Mouse (Mus musculus): ENCODE data around the gene Slfn1.
"Not testable (repeated sequence)": the region's sequence is repeated elsewhere in the genome, so short reads cannot be mapped to it uniquely, and the experiment has no call there.

The Slfn1 gene

GRCm38 (mm10) chr11:83116597-83117227 lies at the start of gene Slfn1:
TSS of gene Slfn1 (plus strand) at chr11:83116849.
- no peak for DNase-seq

DNA sequence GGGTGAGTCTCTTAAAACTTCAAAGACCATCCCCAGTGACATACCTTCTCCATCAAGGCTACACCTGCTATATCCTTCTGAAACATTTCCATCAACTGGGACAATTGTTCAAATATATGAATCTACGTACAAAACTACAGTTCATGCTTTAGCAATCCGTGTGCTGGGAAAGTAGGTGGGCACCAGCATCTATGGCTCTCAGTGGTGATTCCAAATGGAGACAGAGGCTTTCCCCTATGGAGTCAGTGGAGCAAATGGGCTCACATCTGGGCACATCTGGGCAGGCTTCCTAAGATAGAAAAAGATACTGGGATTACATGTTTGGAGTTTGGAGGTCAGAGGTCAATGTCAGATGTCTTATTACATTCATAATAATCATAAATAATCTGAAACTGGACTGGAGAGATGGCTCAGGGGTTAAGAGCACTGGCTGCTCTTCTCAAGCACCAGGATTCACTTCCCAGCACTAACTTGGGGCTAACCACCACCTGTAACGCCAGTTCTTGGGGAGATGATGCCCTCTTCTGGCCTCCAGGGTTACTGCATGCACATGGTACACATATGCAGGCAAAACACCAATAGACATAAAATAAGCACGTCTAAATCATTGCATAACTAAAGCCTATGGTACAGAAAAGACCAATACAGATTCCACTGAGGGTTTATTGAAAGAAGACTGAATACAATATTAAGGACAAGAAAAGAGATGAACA lies 48.5 kb upstream of the Slfn1 start:
- DNase-seq = no peak

DNA sequence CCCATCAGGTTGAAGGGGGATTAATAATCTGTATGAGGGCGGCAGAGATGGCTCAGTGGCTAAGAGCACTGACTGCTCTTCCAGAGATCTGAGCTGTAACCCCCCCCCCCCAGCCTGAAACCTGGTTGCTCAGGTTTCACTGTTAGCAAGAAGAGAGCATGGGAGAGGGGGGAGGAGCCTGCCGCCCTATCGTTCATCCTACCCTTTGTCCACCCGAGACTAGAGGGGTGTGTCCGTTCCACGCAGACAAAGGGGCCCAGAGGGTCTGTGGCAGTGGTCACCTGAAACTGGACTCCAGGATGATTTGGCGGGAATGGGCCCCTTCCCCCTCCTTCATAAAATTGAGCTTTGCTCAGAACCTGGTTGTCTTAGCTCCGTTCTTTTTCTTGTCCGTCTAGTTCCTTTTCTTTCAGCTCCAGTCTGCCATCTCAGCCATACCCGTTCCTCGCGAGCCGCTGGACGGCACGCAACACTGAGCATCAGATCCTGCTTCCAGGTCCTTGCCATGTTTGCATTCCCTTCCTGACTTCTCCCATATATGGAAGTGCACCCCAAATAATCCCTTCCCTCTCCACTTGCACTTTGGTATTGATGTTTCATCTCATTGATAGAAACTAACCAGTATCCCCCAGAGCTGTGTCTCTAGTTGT lies 46.2 kb upstream of the Slfn1 start:
- no peak for DNase-seq

DNA sequence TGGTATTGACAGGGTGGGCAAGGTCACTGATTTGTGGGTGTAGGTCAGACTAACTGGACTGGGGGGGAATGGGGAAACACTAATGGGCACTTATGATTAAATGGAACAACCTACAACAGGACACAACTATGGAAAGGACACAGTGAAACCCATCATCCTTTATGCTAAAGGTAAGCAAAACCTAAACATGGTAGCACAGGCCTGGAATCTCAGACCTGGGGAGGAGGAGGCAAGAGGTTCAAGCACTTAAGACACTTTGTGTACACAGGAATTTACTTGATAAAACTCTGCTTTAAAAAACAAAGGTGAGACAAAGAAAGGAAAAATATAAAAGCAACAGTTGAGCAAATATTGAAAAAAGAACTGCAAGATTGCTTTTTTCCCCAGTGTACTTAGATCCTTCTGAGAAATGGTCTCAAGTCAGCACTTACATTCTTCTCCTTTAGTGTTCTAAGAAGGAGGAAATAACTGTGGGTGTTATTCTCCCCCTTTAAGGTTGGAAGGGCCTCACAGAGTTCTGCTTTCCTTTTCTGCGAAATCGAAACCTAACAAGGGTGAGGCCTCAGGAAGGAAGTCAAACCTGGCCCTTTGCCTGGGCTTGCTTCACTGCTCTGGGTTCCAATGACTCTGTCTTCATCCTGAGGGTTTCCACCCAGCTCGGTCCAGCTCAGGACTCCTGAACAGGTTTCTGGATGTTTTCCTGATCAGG lies 38.8 kb upstream of the Slfn1 start:
- DNase-seq = no peak

DNA sequence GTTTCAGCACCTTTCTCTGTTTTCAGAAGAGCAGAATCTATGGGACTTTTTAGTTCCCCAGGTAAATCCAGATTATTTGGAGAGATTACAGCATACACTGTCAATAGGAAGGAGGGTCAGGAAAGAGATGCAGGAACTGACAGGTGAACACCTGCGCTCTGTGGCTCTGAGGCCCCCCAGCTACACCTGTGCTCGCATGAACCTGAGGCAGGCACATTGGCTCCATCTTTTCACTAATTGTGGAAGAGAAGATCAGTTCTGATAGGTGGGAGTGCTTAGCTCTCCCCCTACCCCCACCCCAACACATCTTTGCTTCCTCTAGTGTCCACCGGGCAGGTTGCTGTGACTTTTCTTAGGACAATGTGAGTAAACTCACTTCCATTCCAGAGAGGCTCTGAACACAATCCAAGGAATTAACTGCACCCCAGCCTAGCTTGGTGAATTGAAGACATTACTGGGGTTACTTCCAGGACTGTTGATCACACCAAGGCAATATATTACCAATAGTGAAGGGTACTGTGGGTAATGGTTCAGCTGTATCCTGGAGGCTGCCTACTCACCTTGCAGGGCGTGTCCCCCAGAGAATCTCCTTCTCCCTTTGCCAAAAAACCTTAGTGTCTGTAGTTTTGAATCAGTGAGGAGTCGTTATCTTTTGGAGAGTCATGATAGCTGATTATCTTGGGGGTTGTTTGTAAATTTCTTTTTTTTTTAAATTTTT lies 38.1 kb upstream of the Slfn1 start:
- DNase-seq = no peak

DNA sequence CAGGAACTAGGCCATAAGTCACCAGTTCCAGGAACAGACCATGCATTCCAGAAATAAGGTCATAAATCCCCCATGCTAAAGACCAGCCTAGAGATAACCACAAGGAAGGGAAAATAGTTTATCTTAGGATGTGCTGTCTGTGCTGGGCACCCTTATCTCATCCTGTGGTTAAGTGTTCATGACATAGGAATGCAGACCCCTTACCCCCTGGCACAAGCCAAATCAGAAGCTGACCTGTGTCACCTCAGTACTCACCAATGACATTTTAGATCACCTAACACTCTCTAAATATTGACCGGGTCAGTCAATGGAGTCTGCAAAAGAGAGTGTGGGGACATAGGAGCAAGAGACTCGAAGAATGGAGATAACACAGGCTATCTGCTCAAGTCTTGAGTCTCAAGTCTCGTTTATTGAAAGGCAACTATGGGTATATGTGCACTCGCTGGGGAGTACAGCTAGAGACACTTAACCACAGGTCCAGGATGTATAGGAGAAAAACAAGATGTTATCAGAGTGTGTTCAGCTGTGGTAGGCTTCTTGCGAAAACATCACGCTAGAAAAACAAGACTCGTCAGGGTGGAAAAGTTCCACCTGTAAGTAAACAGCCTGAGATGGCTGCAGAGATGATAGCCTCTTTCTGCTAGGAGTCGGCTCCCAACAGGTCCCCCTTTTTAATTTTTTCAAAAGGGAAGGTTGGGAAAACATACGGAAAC lies 37.0 kb upstream of the Slfn1 start:
- no peak for DNase-seq

DNA sequence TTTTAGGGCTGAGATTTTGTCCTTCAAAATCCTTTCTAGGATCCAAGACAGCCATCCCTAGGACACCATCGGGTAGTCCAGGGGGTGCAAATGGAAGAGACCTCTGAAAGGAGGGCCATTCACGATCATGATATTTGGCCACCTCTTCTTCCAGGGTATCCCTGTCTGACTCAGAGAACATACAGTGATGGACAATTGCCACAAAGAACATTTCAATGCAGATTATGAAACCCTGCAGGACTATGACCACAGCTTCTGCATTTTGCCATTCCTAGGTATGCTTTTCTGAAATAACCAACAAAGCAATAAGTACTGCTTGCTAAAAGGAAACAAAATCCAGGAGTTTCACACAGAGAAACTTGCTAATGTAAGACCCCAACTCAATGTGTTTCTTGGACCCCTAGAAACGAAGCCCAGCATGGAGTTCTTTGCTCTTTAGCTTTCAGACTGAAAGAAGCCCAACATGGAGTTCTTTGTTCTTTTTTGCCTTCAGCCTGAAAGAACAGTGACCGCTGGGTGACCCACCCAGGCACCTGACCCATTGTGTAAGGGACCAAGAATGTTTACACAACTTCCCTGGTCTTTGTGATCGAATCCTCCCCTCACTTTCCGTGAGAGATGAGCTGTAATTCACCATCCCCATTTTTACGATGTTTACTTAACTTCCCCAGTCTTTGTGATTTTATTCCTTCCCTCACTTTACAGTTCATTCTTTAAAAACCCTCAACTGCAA lies 33.7 kb upstream of the Slfn1 start:
- no peak for DNase-seq

DNA sequence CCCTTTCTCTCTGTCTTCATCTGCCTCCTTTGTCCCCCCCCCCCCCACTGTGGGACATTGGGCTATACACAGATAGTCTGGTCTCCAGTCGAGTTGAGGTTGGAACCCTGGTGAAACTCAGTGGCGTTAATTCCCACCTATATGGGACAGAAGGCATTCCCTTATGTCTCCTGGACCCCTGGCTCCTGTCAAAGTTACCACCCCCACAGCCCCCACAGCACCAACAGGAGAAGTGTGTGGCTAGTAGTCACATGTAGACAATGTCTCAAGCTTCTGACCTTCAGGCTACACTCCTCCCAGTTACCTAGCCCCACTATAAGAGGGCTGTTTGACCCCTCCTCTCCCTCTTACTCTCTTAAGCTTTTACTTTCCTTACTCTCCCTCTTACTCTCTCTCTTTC lies 32.5 kb upstream of the Slfn1 start:
- no peak for DNase-seq

GRCm38 (mm10) chr11:83084761-83085160 lies 31.9 kb upstream of the Slfn1 start:
- DNase-seq = no peak

DNA sequence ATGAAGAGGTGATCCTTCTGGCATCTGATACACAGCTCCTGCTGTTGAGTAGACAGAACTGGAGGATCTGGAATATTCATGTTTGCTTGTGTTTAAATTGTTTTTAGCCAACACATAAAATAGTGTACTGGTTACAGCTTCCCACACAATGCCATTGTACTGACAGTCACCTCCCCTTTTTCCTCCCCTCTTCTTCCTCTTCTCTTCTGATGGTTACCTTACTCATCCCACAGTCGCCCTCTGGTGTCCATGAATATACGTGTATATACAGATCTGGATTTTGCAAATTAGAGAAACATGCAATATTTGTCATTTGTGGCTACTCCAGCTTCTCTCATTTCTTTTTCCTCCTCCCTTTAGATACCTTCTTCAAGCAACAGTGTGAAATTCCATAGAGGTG lies 1.5 kb upstream of the Slfn1 start:
- DNase-seq = no peak

GRCm38 (mm10) chr11:83118056-83118455 lies 1.4 kb downstream of the Slfn1 start:
- DNase-seq = no peak

- no peak for DNase-seq
These were observed 4.6 kb downstream of the Slfn1 start for GRCm38 (mm10) chr11:83121131-83121685.

GRCm38 (mm10) chr11:83123198-83123597 lies 6.5 kb downstream of the Slfn1 start:
- DNase-seq = no peak

DNA sequence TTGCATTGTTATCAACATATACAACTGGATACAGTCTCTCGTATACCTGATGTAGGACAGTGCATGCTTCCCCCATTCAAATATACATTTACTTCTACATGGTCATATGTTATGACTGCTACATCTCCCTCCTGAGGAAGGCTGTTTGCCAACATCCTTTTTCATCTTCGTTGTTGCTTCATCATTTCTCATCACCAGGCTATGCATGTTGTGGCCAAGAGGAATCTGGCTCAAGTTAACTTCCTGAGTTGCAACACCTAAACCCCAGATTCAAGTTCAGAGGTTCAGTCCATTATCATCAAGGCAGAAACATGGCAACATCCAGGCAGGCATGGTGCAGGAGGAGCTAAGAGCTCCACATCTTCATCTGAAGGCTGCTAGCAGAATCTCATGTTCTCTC lies 8.3 kb downstream of the Slfn1 start:
- no peak for DNase-seq

DNA sequence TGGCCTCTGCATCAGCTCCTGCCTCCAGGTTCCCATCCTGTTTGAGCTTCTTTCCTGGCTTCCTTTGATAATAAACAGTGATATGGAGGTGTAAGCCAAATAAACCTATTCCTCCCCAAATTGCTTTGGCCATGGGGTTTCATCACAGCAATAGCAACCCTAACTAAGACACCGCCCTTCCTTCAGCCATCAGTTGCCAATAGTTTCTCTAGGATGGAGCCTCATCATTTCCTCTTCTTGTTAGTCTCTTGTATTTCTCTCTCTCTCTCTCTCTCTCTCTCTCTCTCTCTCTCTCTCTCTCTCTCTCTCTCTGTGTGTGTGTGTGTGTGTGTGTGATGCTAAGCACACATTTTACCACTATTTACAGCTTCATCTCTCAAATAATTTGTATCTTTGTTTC lies 9.0 kb downstream of the Slfn1 start:
- not testable (repeated sequence) for DNase-seq

GRCm38 (mm10) chr11:83137253-83137652 lies 20.6 kb downstream of the Slfn1 start:
- not testable (repeated sequence) for DNase-seq

GRCm38 (mm10) chr11:83148939-83149338 lies 32.3 kb downstream of the Slfn1 start:
- not testable (repeated sequence) for DNase-seq

Measured in cerebellum, adult 18-20 months (tissue).